10 mouse cellular contexts compared by ENCODE assay signal in the genomic region with DNA sequence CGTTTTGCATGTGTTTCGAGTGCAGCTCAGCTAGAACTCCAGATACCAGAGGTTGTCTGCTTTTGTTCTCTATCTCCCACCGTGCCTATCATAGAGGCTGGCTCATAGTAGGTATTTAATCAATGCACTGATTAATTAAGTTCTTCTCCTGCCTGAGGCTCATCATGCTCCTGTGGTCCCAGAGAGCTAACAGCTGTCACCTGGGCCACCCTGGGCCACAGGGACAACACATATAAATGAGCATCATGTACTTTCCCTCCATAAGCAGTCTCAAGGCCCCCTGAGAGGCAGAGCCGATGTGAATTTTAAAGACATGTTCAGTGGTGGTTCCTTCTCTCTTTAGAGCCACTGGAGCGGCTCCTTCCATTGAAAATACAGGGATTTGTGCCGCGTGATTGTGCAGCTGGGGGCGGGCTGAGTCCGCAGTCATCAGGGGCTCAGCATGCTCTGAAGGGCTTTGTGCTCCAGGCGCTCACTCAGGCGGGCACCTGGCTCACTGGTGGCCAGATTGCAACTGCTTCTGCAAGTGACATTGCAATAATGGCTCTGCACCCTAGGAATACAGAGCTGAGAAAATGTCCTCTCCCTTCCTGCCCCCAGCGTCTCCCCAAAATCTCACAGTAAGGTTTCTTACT.
DNase-seq lines count a peak whose midpoint lies in the region; ATAC-seq lines count a peak whose summit lies in the region.
"Had no signal": no experiment of that assay in that cellular context is flagged by ENCODE, and none has a peak within 500 bp of the region (broad histone marks: within the 10 kb centered on the region; RNA-seq: fewer than 3 reads in every experiment).

No protein-coding gene starts in this region.

- peak; percentile 20; the same call in 1 of the 2 replicates for ATAC-seq in kidney, embryonic 14.5 days (ENCODE audit: low FRiP score, low TSS enrichment)
- peak; percentile 70 for ATAC-seq in hindbrain, embryonic 15.5 days (ENCODE audit: low FRiP score, low read depth)
- no peak for ATAC-seq in activated CD4-positive, CD25-positive, alpha-beta regulatory T cell, adult 4 months

- H3K9me3 ChIP-seq in kidney, embryonic 14.5 days (ENCODE audit: control insufficient read depth, low read length): no peaks in the 10 kb centered on the region
- no peaks in the 10 kb centered on the region for H3K9me3 ChIP-seq in hindbrain, embryonic 15.5 days
- H3K9me3 ChIP-seq: limb, embryonic 15.5 days had no signal

- H3K9ac ChIP-seq in kidney, embryonic 14.5 days (ENCODE audit: low read depth, low read length): no peak overlapping the region
- H3K9ac ChIP-seq in hindbrain, embryonic 15.5 days: 0 out of 2 replicates have a peak overlapping the region, but pooled peaks have one; percentile 9
- H3K9ac ChIP-seq: limb, embryonic 15.5 days had no signal

- 44% methylated on average over 12 of the region's 12 CpGs for WGBS in kidney, embryonic 14.5 days
- 13% methylated on average over 12 of the region's 12 CpGs for WGBS in hindbrain, embryonic 15.5 days

- H3K4me2 ChIP-seq in kidney, embryonic 14.5 days (replicated peaks; ENCODE audit: low read depth, low read length): no peak overlapping the region
- H3K4me2 ChIP-seq in hindbrain, embryonic 15.5 days: peak overlapping the region; percentile 29
- H3K4me2 ChIP-seq: limb, embryonic 15.5 days had no signal

- no peaks in the 10 kb centered on the region for H3K27me3 ChIP-seq in kidney, embryonic 14.5 days (ENCODE audit: control insufficient read depth, insufficient read depth, low read length)
- no peaks in the 10 kb centered on the region for H3K27me3 ChIP-seq in hindbrain, embryonic 15.5 days

- no peaks in the 10 kb centered on the region; the same call in 1 of the 2 replicates for H3K4me1 ChIP-seq in kidney, embryonic 14.5 days (ENCODE audit: control insufficient read depth, insufficient read depth, low read length)
- H3K4me1 ChIP-seq in hindbrain, embryonic 15.5 days (replicated peaks): peaks cover 33% of the 10 kb centered on the region

- H3K36me3 ChIP-seq in kidney, embryonic 14.5 days (ENCODE audit: control insufficient read depth, insufficient read depth, low read length): no peaks in the 10 kb centered on the region
- no peaks in the 10 kb centered on the region for H3K36me3 ChIP-seq in hindbrain, embryonic 15.5 days
- H3K36me3 ChIP-seq: limb, embryonic 15.5 days had no signal

- no peak overlapping the region for H3K4me3 ChIP-seq in kidney, embryonic 14.5 days (ENCODE audit: low read length)
- H3K4me3 ChIP-seq in hindbrain, embryonic 15.5 days: no peak overlapping the region
- H3K4me3 ChIP-seq: limb, embryonic 15.5 days had no signal

- H3K27ac ChIP-seq in kidney, embryonic 14.5 days (ENCODE audit: low read depth, low read length): no peak overlapping the region
- peak overlapping the region; percentile 74 for H3K27ac ChIP-seq in hindbrain, embryonic 15.5 days (replicated peaks)
- H3K27ac ChIP-seq: limb, embryonic 15.5 days had no signal

- DNase-seq in kidney, adult 18-20 months: no peak
- DNase-seq in embryo, embryonic 9.5 days (ENCODE audit: extremely low spot score): peak; percentile 57
- DNase-seq in neural tube, embryonic 10.5 days (ENCODE audit: extremely low spot score, low spot score): peak; percentile 35
- DNase-seq in urinary bladder, postnatal 25 days (ENCODE audit: low spot score): no peak
- no peak for DNase-seq in heart, adult 18-20 months
- DNase-seq: B cell, adult 2 months had no signal

Comparison
In these comparisons a context has a peak if more than half of its experiments do, and no peak if none do; other contexts are left out.
1. DNase-seq: peak in embryo, embryonic 9.5 days (single experiment) and neural tube, embryonic 10.5 days (single experiment); none in kidney, adult 18-20 months (single experiment), urinary bladder, postnatal 25 days (single experiment) and heart, adult 18-20 months (0 of 2).